Mouse (Mus musculus) liver, embryonic 14.5 days (tissue): ENCODE measurements around the gene Clstn2.

Source experiments
- CTCF ChIP-seq: IDR thresholded peaks from 2 replicates; pipeline ENCODE4 v1.5.1; 2016; ENCODE audit warnings: antibody characterized with exemption, low read depth, control low read depth
- EP300 ChIP-seq: IDR thresholded peaks from 2 replicates; pipeline ENCODE4 v1.6.1; 2016; ENCODE audit warnings: antibody characterized with exemption, low read depth

- no peak for TF ChIP-seq CTCF
- TF ChIP-seq EP300 = no peak
Measured at GRCm38 (mm10) chr9:97512282-97512850, 520.6 kb downstream of the Clstn2 start.
